7 mouse cellular contexts compared by ENCODE assay signal in genomic region chr5:149525055-149525785, GRCm38 (mm10). TPM values are rescaled to one million over a fixed set of nuclear protein-coding genes. Genes with fewer than 3 reads are reported as not detected.
DNase-seq lines count a peak whose midpoint lies in the region; ATAC-seq and TF ChIP-seq lines count a peak whose summit lies in the region.

No protein-coding gene starts in this region.

- TF ChIP-seq POLR2A in lung, adult 2 months (IDR thresholded peaks at IDR 0.05; ENCODE audit: borderline replicate concordance, extremely low read depth, low read depth, low read length), result no peak

- H3K4me2 ChIP-seq in hindbrain, embryonic 15.5 days, result peak overlapping the region; percentile 41

- no peaks in the 10 kb centered on the region for H3K36me3 ChIP-seq in hindbrain, embryonic 15.5 days

- H3K9ac ChIP-seq in hindbrain, embryonic 15.5 days, result no peak overlapping the region

- H3K27me3 ChIP-seq in hindbrain, embryonic 15.5 days, result no peaks in the 10 kb centered on the region

- H3K27ac ChIP-seq in hindbrain, embryonic 15.5 days (replicated peaks), result peak overlapping the region; percentile 89

- WGBS in lung, adult 2 months, result 42% methylated on average over 6 of the region's 6 CpGs
- WGBS in hindbrain, embryonic 15.5 days, result 38% methylated on average over 6 of the region's 6 CpGs

- no peak for DNase-seq in lung, adult 2 months
- no peak for DNase-seq in lung, postnatal 36 days
- DNase-seq in retina, embryonic 14.5 days (ENCODE audit: low spot score), result peak; percentile 23
- DNase-seq in kidney, postnatal 10 days, result no peak
- DNase-seq in left cerebral cortex, postnatal 4 days, result no peak

- no peaks in the 10 kb centered on the region for H3K9me3 ChIP-seq in hindbrain, embryonic 15.5 days

- peak; percentile 13 for ATAC-seq in activated CD4-positive, CD25-positive, alpha-beta regulatory T cell, adult 4 months
- ATAC-seq in hindbrain, embryonic 15.5 days (ENCODE audit: low FRiP score, low read depth), result no peak

- H3K4me1 ChIP-seq in lung, adult 2 months (ENCODE audit: control insufficient read depth, insufficient read depth, low read length), result peaks cover 2% of the 10 kb centered on the region
- peaks cover 58% of the 10 kb centered on the region for H3K4me1 ChIP-seq in hindbrain, embryonic 15.5 days (replicated peaks)

- H3K4me3 ChIP-seq in lung, adult 2 months (replicated peaks; ENCODE audit: extremely low read depth, low read depth, low read length), result no peak overlapping the region
- H3K4me3 ChIP-seq in hindbrain, embryonic 15.5 days, result no peak overlapping the region

- peak; percentile 19; the same call in 1 of the 2 replicates for TF ChIP-seq CTCF in lung, adult 2 months (IDR thresholded peaks at IDR 0.05; ENCODE audit: insufficient read depth, low read length)

- intact Hi-C loops in left cerebral cortex, postnatal 4 days (cut with DNase I), result loop anchor here (10.0 kb wide), 3 partner anchors 330 to 720 kb away; no protein-coding TSS in a partner anchor

RNA-seq across cellular contexts. Expression of gene Wdr95, which starts 3.3 kb away (rescaled TPM):
- polyA plus RNA-seq in lung, adult 2 months (2012; rRNA removed), result 0.89 and 1.9 TPM in 2 replicates
- not detected for polyA plus RNA-seq in activated CD4-positive, CD25-positive, alpha-beta regulatory T cell, adult 4 months (2017; shearing (Covaris generic))
- polyA plus RNA-seq in hindbrain, embryonic 15.5 days (2015; fragmentation: Nextera tagmentation; extraction: Ambion mirVana), result 0.13 and 0.43 TPM in 2 replicates
- total RNA-seq in left cerebral cortex, postnatal 4 days (2021), result under 1 TPM in 1 of 2 experiments, not detected in 1; 0.85 TPM
